Mouse (Mus musculus) right cerebral cortex, postnatal 25 days (tissue): ENCODE measurements around the gene Orai2.
"Not testable (repeated sequence)": the region's sequence is repeated elsewhere in the genome, so short reads cannot be mapped to it uniquely, and the experiment has no call there.

Source experiments
- DNase-seq: peaks from one replicate; pipeline ENCODE4 v3.0.0; 2022

The Orai2 gene

DNA sequence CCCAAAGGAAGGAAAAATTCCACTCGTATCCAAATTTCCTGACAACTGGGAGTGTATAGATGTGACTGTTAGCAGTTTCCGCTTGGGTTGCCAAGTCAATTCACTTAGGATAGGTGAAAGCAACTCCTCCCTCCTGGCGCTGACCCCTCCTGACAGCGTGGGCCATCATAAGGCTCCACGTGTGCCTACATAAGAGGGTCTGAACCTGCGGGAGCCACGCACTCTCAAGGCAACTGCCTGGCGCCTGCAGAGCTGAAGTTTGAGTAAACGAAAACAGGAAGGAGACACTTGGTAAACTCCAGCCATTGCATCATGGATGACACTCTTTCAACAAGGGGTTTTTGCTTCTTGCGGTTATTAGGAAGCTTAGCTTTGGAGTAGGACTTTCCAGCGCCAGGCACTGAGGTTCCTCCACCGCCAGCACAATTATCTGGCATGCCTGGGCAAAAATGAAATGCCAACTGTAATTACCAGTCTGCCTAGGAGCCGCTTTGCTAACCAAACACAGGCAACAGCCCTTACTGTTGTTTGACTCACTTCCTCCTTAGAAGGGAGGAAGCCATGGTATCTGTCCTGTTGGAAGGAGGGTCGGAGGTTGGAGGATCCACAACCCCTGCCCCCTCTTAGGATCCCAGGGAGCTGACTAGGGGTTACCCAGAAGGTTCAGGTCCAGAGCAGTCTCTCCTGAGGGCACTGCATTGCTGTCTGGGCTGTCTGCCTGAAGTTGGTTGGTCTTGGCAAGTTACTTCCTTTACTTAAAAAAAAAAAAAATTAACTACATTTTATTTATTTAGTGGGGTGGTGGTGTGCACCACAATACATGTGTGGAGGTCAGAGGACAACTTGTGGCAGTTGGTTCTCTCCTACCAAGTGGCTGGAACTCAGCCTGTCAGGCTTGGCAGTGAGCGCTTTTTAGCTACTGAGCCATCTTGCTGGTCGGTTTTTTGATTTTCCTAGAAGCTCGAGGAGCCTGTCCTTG is 1.1 kb upstream of the Orai2 start:
- no peak for DNase-seq

DNA sequence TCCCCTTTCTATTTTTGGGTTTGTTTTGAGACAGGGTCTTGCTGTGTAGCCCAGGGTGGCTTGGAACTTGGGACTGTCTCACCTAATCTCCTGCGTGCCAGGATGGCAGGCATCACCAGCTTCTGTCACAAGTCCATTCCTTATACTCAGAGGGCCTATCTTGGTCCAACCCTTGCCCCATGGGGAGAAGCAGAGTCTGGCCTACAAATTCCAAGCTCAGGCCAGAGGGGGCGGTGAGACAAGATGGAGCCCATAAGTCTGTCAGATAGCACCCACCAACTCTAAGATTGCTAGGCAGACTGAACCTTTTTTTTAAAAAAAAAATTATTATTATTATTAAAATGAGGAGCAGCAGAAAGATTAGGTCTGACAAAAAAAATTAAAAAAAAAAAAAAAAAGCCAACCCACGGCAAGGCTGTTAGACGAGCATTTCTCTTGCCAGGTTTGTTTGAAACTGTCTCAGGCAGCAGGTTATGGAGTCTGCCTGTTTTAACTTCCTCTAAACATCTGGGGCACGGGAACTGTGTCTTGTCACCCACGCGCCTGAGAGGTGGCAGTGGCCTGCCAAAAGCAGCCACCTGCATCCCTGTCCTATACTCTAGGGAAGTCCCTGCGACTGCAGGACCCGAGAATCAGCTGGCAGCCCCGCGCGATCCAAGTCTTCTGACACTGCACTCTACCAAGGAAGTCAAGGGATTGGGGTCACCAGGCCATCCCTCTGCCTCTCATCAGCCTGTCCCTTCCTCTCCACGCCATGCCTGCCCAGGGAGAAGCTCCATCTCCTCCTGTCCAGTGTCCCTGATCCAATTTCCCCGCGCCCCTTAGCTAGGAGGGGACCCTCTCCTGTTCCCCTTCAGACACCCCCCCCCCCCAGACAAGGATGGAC is 644 bp downstream of the Orai2 start:
- peak; percentile 56 for DNase-seq

GRCm38 (mm10) chr5:136168071-136168470 is 2.4 kb downstream of the Orai2 start:
- no peak for DNase-seq

DNA sequence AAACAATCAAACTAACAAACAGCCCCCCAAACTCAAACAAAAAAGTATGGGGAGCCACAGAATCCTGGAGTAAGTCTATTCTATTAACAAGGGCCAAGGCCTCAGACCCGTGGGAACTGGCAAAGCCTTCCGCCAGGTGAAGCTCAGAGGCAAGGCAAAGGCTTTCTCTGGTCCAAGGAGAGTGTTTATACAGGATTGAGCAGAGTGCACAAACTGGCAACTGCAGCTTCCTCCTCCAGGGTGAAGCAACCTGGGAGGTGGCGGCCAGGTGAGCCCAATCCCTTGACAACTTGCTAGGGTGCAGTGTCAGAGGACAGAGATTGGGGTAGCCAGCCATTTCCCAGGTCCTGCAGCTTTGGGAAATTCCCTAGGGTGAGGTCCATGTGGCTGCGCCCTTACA is 3.2 kb downstream of the Orai2 start:
- no peak for DNase-seq

DNA sequence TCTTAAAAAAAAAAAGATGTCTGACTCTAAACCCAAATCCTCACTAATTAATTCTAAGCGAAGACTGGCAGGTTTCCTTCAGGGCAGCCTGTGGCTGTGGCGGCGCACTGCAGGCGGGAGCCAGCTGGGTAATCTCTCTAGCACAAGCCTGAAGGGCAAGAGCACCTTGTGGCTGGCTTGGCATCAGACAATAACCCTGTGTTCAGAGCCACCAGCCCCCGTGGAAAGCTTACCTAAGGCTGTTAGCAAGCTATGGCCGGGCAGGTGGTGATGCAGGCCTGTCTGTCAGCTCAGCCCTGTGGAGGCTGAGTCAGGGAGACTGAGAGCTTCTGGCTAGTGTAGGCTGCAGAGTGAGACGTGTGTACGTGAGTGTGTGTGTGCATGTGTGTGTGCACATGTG is 5.3 kb downstream of the Orai2 start:
- DNase-seq: no peak

GRCm38 (mm10) chr5:136163807-136164474 is 6.6 kb downstream of the Orai2 start:
- DNase-seq: no peak

DNA sequence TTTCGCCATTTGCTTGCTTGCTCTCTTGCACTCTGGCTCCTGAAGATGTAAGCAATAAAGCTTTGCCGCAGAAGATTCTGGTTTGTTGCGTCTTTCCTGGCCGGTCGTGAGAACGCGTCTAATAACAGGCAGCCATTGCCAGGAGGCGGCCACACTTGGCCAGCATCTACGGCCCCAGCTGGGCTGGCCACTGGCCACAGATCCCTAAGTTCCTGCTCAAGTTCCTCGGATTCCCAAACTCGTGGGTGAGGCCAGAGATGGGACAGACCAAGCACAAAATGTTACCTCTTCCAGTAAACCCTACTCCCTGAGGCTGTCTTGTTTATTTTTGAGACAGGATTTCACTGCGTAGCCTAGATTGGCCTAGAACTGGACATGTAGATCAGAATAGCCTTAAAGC is 10.4 kb downstream of the Orai2 start:
- not testable (repeated sequence) for DNase-seq

- DNase-seq: no peak
These were observed 15.1 kb downstream of the Orai2 start for GRCm38 (mm10) chr5:136155399-136155798.

GRCm38 (mm10) chr5:136152365-136152764 is 18.1 kb downstream of the Orai2 start:
- DNase-seq: no peak

DNA sequence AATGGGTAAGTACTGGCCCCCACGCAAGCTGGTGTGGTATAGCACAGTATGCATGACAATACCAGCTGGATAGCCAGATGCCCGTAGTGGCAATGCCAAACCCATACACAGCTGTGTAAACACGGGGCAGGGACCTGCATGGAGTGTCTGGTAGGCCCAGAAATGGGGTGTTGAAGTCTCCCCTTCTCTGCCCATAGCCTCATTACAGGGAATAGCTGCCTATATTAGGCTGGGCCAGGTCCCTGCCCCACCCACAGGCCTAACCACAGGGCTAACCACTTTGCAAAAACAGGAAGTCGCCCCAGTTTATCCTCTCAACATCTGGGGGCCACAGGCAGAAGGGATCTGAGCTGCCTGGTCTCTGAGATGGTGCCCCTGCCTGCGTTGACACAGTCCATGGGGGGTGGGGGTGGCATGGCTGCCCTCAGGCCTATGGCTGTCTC is 21.4 kb downstream of the Orai2 start:
- not testable (repeated sequence) for DNase-seq

DNA sequence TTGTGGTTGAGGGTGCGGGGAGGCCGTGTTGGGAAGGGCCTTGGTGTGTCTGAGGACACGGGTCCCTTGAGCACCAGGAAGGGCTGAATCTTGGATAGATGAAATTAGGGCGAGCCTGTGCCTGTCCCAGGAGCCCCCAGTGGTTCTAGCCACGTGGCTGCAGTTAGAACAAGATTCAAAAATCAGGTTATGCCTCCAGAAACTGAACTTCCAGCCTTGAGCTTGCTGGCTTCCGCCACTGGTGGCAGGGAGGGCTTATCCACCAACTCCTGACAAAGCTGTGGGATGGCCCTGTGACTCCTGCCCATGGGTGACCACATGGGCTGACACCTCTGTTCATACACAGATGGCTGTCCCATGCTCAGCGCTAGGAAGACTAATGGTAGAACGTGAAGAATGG is 22.8 kb downstream of the Orai2 start:
- no peak for DNase-seq

GRCm38 (mm10) chr5:136146936-136147335 is 23.6 kb downstream of the Orai2 start:
- no peak for DNase-seq

- no peak for DNase-seq
These were observed 25.7 kb downstream of the Orai2 start for GRCm38 (mm10) chr5:136144606-136145430.

DNA sequence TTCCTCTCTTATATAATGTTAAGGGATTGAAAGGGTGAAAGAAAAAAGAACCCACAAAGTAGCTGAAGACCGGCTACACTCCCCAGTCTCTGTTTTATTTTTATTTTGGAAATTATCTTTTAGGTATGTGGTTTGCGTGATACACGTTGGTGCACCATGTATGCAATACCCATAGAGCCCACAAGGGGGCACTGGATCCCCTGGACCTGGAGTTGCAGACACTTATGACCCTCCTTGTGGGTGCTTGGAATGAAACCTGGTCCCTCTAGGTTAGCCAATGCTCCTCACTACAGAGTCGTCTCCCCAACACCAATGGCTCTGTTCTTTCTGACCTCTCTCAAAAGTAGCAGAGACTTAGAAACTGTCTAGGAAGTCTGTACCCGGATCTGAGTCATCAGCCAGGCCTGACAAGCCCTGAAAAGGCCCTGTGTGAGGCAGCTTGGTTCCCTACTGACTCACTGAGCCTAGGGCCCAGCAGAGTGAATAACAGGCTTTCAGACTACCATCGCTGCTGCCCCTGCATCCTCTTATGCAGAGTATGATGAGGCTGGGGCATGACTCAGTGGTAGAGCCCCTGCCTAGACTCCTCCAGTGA is 27.3 kb downstream of the Orai2 start:
- no peak for DNase-seq

- DNase-seq: no peak
These were observed 27.8 kb downstream of the Orai2 start for GRCm38 (mm10) chr5:136142746-136143145.

DNA sequence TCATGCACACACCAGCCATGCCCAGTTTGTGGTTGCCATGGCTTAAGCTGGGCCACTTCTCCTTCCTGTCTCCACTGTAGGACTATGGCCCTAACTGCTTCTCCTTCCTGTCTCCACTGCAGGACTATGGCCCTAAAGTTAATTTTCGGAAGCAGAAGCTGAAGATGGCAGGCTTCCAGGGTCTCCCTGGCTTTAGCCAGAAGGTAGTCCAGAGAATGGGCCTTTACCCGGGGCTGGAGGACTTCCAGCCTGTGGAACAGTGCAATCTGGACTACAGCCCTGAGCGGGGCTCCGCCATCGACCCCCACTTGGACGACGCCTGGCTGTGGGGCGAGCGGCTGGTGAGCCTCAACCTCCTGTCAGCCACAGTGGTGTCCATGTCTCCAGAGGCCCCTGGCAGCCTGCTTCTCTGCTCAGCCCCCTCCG is 30.4 kb downstream of the Orai2 start:
- no peak for DNase-seq

DNA sequence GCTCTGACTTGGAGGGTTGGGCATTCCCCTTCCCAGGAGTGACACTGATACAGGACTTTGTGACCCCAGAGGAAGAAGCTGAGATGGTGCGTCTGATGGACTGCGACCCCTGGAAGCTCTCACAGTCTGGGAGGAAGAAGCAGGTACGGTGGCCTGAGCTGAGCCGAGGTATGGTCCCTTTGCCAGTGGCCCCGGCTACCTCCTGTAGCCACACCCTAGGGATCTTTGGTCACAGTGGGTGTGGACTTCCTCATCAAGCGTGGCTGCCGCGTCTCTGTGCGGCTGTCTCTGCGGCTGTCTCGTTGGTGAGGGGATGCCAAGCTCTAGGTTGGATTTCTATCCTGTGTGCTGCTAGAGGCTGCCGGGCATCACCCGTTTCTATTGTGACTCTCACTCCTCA is 31.1 kb downstream of the Orai2 start:
- DNase-seq: no peak

GRCm38 (mm10) chr5:136137658-136138274 is 32.7 kb downstream of the Orai2 start:
- no peak for DNase-seq

GRCm38 (mm10) chr5:136136292-136136990 is 34.1 kb downstream of the Orai2 start:
- DNase-seq: no peak

- peak; percentile 93 for DNase-seq
These were observed 34.8 kb downstream of the Orai2 start, which contains the start of the genes Lrwd1 and Alkbh4 for GRCm38 (mm10) chr5:136135571-136136291. Gene Lrwd1, minus strand, starts transcription at chr5:136136074. Gene Alkbh4, plus strand, starts transcription at chr5:136136146.
